18 mouse cellular contexts compared by ENCODE assay signal in the genomic region with DNA sequence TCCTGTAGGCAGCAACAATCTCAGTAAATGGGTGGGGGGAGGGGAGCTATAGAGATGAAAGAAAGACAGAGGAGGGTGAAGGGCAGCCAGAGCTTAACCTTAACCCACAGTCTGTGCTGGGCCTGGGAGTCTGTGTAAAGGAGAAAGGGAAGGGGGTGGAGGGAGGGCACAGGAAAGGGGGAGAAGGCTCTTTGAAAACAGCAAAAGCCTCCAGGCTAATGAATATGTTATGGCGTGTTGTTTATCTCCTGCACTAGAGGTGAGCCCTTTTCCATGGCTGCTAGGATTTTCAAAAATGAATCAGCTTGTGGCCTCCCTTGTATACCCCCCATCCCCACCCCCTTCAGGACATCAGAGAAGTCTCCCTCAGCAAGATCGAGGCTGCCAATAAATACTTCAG.
A peak's percentile ranks its signal among the peaks of the same experiment; 100 is the strongest.
DNase-seq lines count a peak whose midpoint lies in the region; ATAC-seq lines count a peak whose summit lies in the region.
"Had no signal": no experiment of that assay in that cellular context is flagged by ENCODE, and none has a peak within 500 bp of the region (broad histone marks: within the 10 kb centered on the region; RNA-seq: fewer than 3 reads in every experiment).

No protein-coding gene starts in this region.

- H3K4me1 ChIP-seq in hindbrain, embryonic 12.5 days = peaks cover 40% of the 10 kb centered on the region
- peaks cover 46% of the 10 kb centered on the region for H3K4me1 ChIP-seq in hindbrain, embryonic 13.5 days (replicated peaks)
- H3K4me1 ChIP-seq in limb, embryonic 10.5 days = peaks cover 34% of the 10 kb centered on the region
- peaks cover 21% of the 10 kb centered on the region for H3K4me1 ChIP-seq in midbrain, embryonic 16.5 days (ENCODE audit: control insufficient read depth, insufficient read depth, low read length)

- no peak overlapping the region for H3K4me3 ChIP-seq in hindbrain, embryonic 12.5 days
- H3K4me3 ChIP-seq in hindbrain, embryonic 13.5 days = no peak overlapping the region
- no peak overlapping the region for H3K4me3 ChIP-seq in limb, embryonic 10.5 days
- H3K4me3 ChIP-seq in midbrain, embryonic 16.5 days (ENCODE audit: low read depth, low read length) = no peak overlapping the region
- H3K4me3 ChIP-seq: left cerebral cortex, adult 2 months had no signal

- no peaks in the 10 kb centered on the region for H3K27me3 ChIP-seq in hindbrain, embryonic 12.5 days
- no peaks in the 10 kb centered on the region for H3K27me3 ChIP-seq in hindbrain, embryonic 13.5 days
- H3K27me3 ChIP-seq in limb, embryonic 10.5 days (ENCODE audit: low read depth, poor library complexity, severe bottlenecking) = no peaks in the 10 kb centered on the region
- H3K27me3 ChIP-seq in midbrain, embryonic 16.5 days (ENCODE audit: control insufficient read depth, insufficient read depth, low read depth, low read length) = no peaks in the 10 kb centered on the region

- H3K9ac ChIP-seq in hindbrain, embryonic 12.5 days = no peak overlapping the region
- no peak overlapping the region for H3K9ac ChIP-seq in hindbrain, embryonic 13.5 days
- no peak overlapping the region for H3K9ac ChIP-seq in midbrain, embryonic 16.5 days (ENCODE audit: low read depth, low read length)
- H3K9ac ChIP-seq: forebrain, postnatal 0 days had no signal

- H3K9me3 ChIP-seq in hindbrain, embryonic 12.5 days (replicated peaks) = no peaks in the 10 kb centered on the region
- no peaks in the 10 kb centered on the region for H3K9me3 ChIP-seq in hindbrain, embryonic 13.5 days
- no peaks in the 10 kb centered on the region for H3K9me3 ChIP-seq in limb, embryonic 10.5 days (replicated peaks)
- no peaks in the 10 kb centered on the region for H3K9me3 ChIP-seq in midbrain, embryonic 16.5 days (replicated peaks; ENCODE audit: control insufficient read depth, low read length, poor library complexity, severe bottlenecking)

- WGBS in hindbrain, embryonic 12.5 days = 11% methylated on average over 2 of the region's 2 CpGs
- WGBS in hindbrain, embryonic 13.5 days = 16% methylated on average over 2 of the region's 2 CpGs
- WGBS in limb, embryonic 10.5 days = 4% methylated on average over 2 of the region's 2 CpGs
- WGBS in midbrain, embryonic 16.5 days = 2% methylated on average over 2 of the region's 2 CpGs

- peak; percentile 42 for DNase-seq in embryo, embryonic 9.5 days (ENCODE audit: extremely low spot score)
- DNase-seq in limb, embryonic 10.5 days (ENCODE audit: low spot score) = no peak
- no peak for DNase-seq in thymus, postnatal 25 days
- DNase-seq: adrenal gland, adult 2 months; cerebellum, adult 8-10 months; forebrain, postnatal 0 days; heart, postnatal 10 days; kidney, adult 2 months; kidney, postnatal 25 days; left cerebral cortex, postnatal 4 days; lung, adult 18-20 months; thymus, postnatal 14 days had no signal

- peak overlapping the region; percentile 12; the same call in 1 of the 2 replicates for H3K27ac ChIP-seq in hindbrain, embryonic 12.5 days
- no peak overlapping the region for H3K27ac ChIP-seq in hindbrain, embryonic 13.5 days
- peak overlapping the region; percentile 75 for H3K27ac ChIP-seq in limb, embryonic 10.5 days
- H3K27ac ChIP-seq in midbrain, embryonic 16.5 days (ENCODE audit: low read length) = no peak overlapping the region
- H3K27ac ChIP-seq: left cerebral cortex, adult 2 months had no signal

- H3K4me2 ChIP-seq in hindbrain, embryonic 12.5 days (replicated peaks) = no peak overlapping the region
- H3K4me2 ChIP-seq in hindbrain, embryonic 13.5 days = no peak overlapping the region
- no peak overlapping the region for H3K4me2 ChIP-seq in midbrain, embryonic 16.5 days (ENCODE audit: low read length)
- H3K4me2 ChIP-seq: liver, embryonic 11.5 days had no signal

- ATAC-seq in hindbrain, embryonic 12.5 days (ENCODE audit: low FRiP score) = peak; percentile 12; the same call in 1 of the 2 replicates
- ATAC-seq in hindbrain, embryonic 13.5 days (ENCODE audit: low FRiP score) = no peak
- ATAC-seq in midbrain, embryonic 16.5 days = 0 out of 2 replicates have a peak, but pooled peaks have one; percentile 30
- no peak for ATAC-seq in megakaryocyte progenitor cell, adult 5-6 weeks (replicated peaks; ENCODE audit: poor library complexity)
- ATAC-seq: forebrain, postnatal 0 days had no signal

- 0 out of 2 replicates have a peak, but pooled peaks cover 3% of the 10 kb centered on the region for H3K36me3 ChIP-seq in hindbrain, embryonic 12.5 days
- H3K36me3 ChIP-seq in hindbrain, embryonic 13.5 days = no peaks in the 10 kb centered on the region
- no peaks in the 10 kb centered on the region for H3K36me3 ChIP-seq in limb, embryonic 10.5 days
- no peaks in the 10 kb centered on the region for H3K36me3 ChIP-seq in midbrain, embryonic 16.5 days (ENCODE audit: control insufficient read depth, insufficient read depth, low read length)

Comparison
In these comparisons a context has a peak if more than half of its experiments do, and no peak if none do; other contexts are left out.
1. ATAC-seq: peak in hindbrain, embryonic 12.5 days (single experiment) and midbrain, embryonic 16.5 days (single experiment); none in hindbrain, embryonic 13.5 days (single experiment) and megakaryocyte progenitor cell, adult 5-6 weeks (single experiment).
2. H3K27ac ChIP-seq: peak in hindbrain, embryonic 12.5 days (single experiment) and limb, embryonic 10.5 days (single experiment); none in hindbrain, embryonic 13.5 days (single experiment) and midbrain, embryonic 16.5 days (single experiment).